Mouse (Mus musculus) cerebellum, postnatal 10 days (tissue): ENCODE data around the gene Proser3.

ENCODE experiments used
- DNase-seq, 2 experiments: peaks; one replicate each; pipeline ENCODE4 v3.0.0; 2021; ENCODE audit warnings: mixed read lengths in 2 of 2

Gene Proser3

GRCm38 (mm10) chr7:30572969-30573368 is 20.9 kb upstream of the Proser3 start:
- DNase-seq: peak; percentile 86 to 87

GRCm38 (mm10) chr7:30572389-30572788 is 20.3 kb upstream of the Proser3 start:
- DNase-seq: no peak

GRCm38 (mm10) chr7:30567555-30567954 is 15.5 kb upstream of the Proser3 start:
- no peak for DNase-seq

GRCm38 (mm10) chr7:30566033-30566432 is 13.9 kb upstream of the Proser3 start:
- DNase-seq: peak in 1 of 2 experiments; percentile 8

GRCm38 (mm10) chr7:30564970-30565571 is 13.0 kb upstream of the Proser3 start, which contains the start of gene Igflr1:
TSS of gene Igflr1 (plus strand) at chr7:30565427.
- DNase-seq: no peak

- no peak for DNase-seq
Measured at GRCm38 (mm10) chr7:30563906-30564280, 11.8 kb upstream of the Proser3 start.

GRCm38 (mm10) chr7:30563117-30563905 is 11.2 kb upstream of the Proser3 start, which contains the start of the genes U2af1l4, Gm49396 and Psenen:
TSS of gene U2af1l4 (plus strand) at chr7:30563301.
TSS of gene Gm49396 (plus strand) at chr7:30563344.
TSS of gene Psenen (minus strand) at chr7:30563627.
- peak; percentile 97 to 98 for DNase-seq

GRCm38 (mm10) chr7:30562526-30563116 is 10.5 kb upstream of the Proser3 start:
- DNase-seq: peak in 1 of 2 experiments; percentile 45

- no peak for DNase-seq
Measured at GRCm38 (mm10) chr7:30560296-30560695, 8.2 kb upstream of the Proser3 start.

- peak; percentile 99 for DNase-seq
Measured at GRCm38 (mm10) chr7:30559443-30559954, 7.4 kb upstream of the Proser3 start, which contains the start of gene Lin37. TSS of gene Lin37 (minus strand) at chr7:30559838.

GRCm38 (mm10) chr7:30558656-30559442 is 6.8 kb upstream of the Proser3 start:
- DNase-seq: peak in 1 of 2 experiments; percentile 30

- DNase-seq: peak in 1 of 2 experiments; percentile 15
Measured at GRCm38 (mm10) chr7:30557901-30558514, 5.9 kb upstream of the Proser3 start.

GRCm38 (mm10) chr7:30556894-30557536 is 4.9 kb upstream of the Proser3 start:
- peak in 1 of 2 experiments; percentile 52 for DNase-seq

- DNase-seq: no peak
Measured at GRCm38 (mm10) chr7:30553810-30554584, 1.9 kb upstream of the Proser3 start.

GRCm38 (mm10) chr7:30553021-30553589 is 1.0 kb upstream of the Proser3 start:
- DNase-seq: peak; percentile 71 to 72

GRCm38 (mm10) chr7:30551445-30552101 is 526 bp downstream of the Proser3 start:
- DNase-seq: peak; percentile 76 to 84

GRCm38 (mm10) chr7:30550603-30551002 is 1.5 kb downstream of the Proser3 start:
- no peak for DNase-seq

GRCm38 (mm10) chr7:30549880-30550279 is 2.2 kb downstream of the Proser3 start:
- no peak for DNase-seq

- no peak for DNase-seq
Measured at GRCm38 (mm10) chr7:30544327-30544726, 7.8 kb downstream of the Proser3 start.

GRCm38 (mm10) chr7:30540572-30540971 is 11.5 kb downstream of the Proser3 start:
- no peak for DNase-seq
